Mouse (Mus musculus) adrenal gland, adult (tissue): Measurements from ENCODE around the gene Gm21440.
"Not testable (repeated sequence)": the region's sequence is repeated elsewhere in the genome, so short reads cannot be mapped to it uniquely, and the experiment has no call there.

Experiments used
- DNase-seq, 2 experiments: peaks; one replicate each; pipeline ENCODE4 v3.0.0; 2022 to 2023; ENCODE audit warnings: low spot score in 1 of 2; ENCODE audit not compliant: inconsistent age in 2 of 2

The Gm21440 gene

GRCm38 (mm10) chrY:13252091-13252490, at the start of gene Gm21440, which contains the start of gene Gm21454:
Gene Gm21440 (plus strand): TSS chrY:13252391.
Gene Gm21454 (plus strand): TSS chrY:13252442.
- DNase-seq, result not testable (repeated sequence)

- not testable (repeated sequence) for DNase-seq
These were observed 28.4 kb upstream of the Gm21440 start, which contains the start of gene Gm21828 for GRCm38 (mm10) chrY:13223828-13224227. Gene Gm21828 (minus strand): TSS chrY:13223928.
